Comparison of ENCODE assay signal across 7 mouse cellular contexts in the genomic region with DNA sequence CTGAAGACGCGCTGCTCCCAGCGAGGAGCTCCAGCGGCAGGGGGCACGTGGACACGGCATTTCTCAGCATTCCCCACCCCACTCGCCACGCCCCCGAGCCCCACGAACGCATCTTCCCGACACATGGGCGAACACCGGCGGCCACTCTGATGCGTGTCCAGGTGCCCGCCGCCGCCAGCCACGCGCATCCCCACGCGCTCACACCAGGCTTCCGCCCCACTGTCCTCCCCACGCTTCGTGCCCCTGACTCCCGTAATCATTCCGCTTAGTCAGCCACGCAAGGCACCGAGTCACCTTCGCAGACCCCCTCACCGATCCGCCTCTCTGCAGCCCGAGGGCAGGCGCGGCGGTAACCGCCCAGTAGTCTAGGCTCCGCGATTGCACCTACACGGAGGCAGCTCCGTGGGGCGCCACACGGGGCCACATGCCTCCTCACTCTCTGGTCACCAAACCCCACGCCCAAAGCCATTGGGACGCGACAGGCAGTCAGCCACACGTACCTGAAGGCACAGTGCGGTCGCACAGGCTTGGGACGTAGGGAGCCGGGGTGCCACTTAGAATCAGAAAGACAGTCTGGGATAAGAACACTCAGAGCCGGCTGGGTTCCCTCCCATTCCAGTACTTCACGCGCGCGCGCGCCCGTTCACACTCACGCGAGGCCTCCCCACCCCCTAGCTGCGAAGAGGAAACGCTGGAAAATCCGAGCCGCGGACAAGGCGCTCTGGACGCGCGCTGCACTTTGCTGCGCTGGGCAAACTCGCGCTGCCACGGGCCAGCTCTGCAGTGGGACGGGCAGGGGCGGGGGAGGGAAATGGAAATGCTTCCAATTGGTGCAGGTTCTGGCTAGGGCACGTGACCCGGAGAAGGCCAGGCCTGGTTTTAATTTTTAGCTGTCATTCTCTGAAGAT. TPM values are rescaled to one million over a fixed set of nuclear protein-coding genes. Genes with fewer than 3 reads are reported as not detected.
DNase-seq lines count a peak whose midpoint lies in the region; ATAC-seq lines count a peak whose summit lies in the region.

TSS of gene Vgll4 (minus strand) at position 782 of the 908 bp plus-strand sequence.

- peak within 1 kb of the TSS; percentile 78 for H3K27ac ChIP-seq in intestine, embryonic 15.5 days

- peak within 1 kb of the TSS; percentile 99 for H3K4me2 ChIP-seq in intestine, embryonic 15.5 days (replicated peaks)

- peak; percentile 33 for DNase-seq in adrenal gland, adult 8-10 months
- DNase-seq in embryo, embryonic 11 days = peak; percentile 86
- DNase-seq in gastrocnemius, postnatal 4 days (ENCODE audit: low spot score in 2 of 2) = peak; percentile 47 to 60
- peak; percentile 67 to 76 for DNase-seq in left cerebral cortex, postnatal 36 days (ENCODE audit: low spot score in 2 of 2)
- DNase-seq in mesoderm, embryonic 11.5 days (ENCODE audit: low read depth, low spot score) = peak; percentile 74
- DNase-seq in right cerebral cortex, postnatal 4 days = peak; percentile 81

- no peaks in the 10 kb centered on the region for H3K9me3 ChIP-seq in intestine, embryonic 15.5 days

- WGBS in intestine, embryonic 15.5 days = under 1% methylated on average over 79 of the region's 79 CpGs

- no peaks in the 10 kb centered on the region for H3K36me3 ChIP-seq in intestine, embryonic 15.5 days

- intact Hi-C loops in left cerebral cortex, postnatal 36 days (cut with DNase I) = loop anchor here (2.0 to 5.0 kb wide), 2 partner anchors 38 to 39 kb away; no protein-coding TSS in a partner anchor

- no peaks in the 10 kb centered on the region for H3K27me3 ChIP-seq in intestine, embryonic 15.5 days (replicated peaks)

- peak within 1 kb of the TSS; percentile 69 for H3K4me3 ChIP-seq in intestine, embryonic 15.5 days (replicated peaks)

- H3K4me1 ChIP-seq in intestine, embryonic 15.5 days (replicated peaks) = 0 out of 2 replicates have a peak, but pooled peaks cover 10% of the 10 kb centered on the region

- ATAC-seq in intestine, embryonic 15.5 days = peak; percentile 78

- peak within 1 kb of the TSS; percentile 66 for H3K9ac ChIP-seq in intestine, embryonic 15.5 days

RNA-seq across cellular contexts. Expression of gene Vgll4, which starts in this region (rescaled TPM):
- 10 to 100 TPM; 43.0 to 49.5 (median 45.6) TPM for total RNA-seq in adrenal gland, adult 8-10 months (2022)
- 10 to 100 TPM; 42.2 to 48.2 TPM for total RNA-seq in gastrocnemius, postnatal 4 days (2021)
- polyA plus RNA-seq in intestine, embryonic 15.5 days (2015; fragmentation: Nextera tagmentation; extraction: Ambion mirVana) = 74.8 and 76.0 TPM in 2 replicates
- 10 to 100 TPM; 58.5 to 68.8 TPM for total RNA-seq in left cerebral cortex, postnatal 36 days (2021)

Comparison
In these comparisons a context has a peak if more than half of its experiments do, and no peak if none do; other contexts are left out.
1. Peak in every context shown above with its lines: DNase-seq, ATAC-seq, H3K4me3 ChIP-seq and H3K27ac ChIP-seq.
2. DNase-seq: peak in every context shown above with its lines; median percentile 86 in embryo, embryonic 11 days; 81 in right cerebral cortex, postnatal 4 days; 74 in mesoderm, embryonic 11.5 days; 72 in left cerebral cortex, postnatal 36 days; 54 in gastrocnemius, postnatal 4 days; 33 in adrenal gland, adult 8-10 months.